Mouse (Mus musculus) kidney, embryonic 16.5 days (tissue): ENCODE data around the gene Hdac7. TPM values are rescaled to one million over a fixed set of nuclear protein-coding genes. Genes with fewer than 3 reads are reported as not detected.

Source experiments
- ATAC-seq: fragments of 200-750 bp; cut with Nextera tagmentation; 2 replicates; pipeline ENCODE4 v1.8.0; 2017; ENCODE audit warnings: moderate TSS enrichment; ENCODE audit not compliant: low FRiP score, low TSS enrichment
- H3K27ac ChIP-seq: fragments of 300-500 bp; sonication (generic); 2 replicates; pipeline ENCODE4 v1.5.1; 2014; ENCODE audit warnings: low read length
- H3K27me3 ChIP-seq: fragments of 300-500 bp; sonication (generic); 2 replicates; pipeline ENCODE4 v1.6.1; 2014; ENCODE audit warnings: low read length, control low read depth, mixed read lengths; ENCODE audit not compliant: insufficient read depth
- H3K36me3 ChIP-seq: fragments of 300-500 bp; sonication (generic); 2 replicates; pipeline ENCODE4 v1.6.1; 2014; ENCODE audit warnings: low read length, control low read depth, mixed read lengths; ENCODE audit not compliant: insufficient read depth
- H3K4me1 ChIP-seq: fragments of 300-500 bp; sonication (generic); 2 replicates; pipeline ENCODE4 v1.6.1; 2014; ENCODE audit warnings: low read length, control low read depth, mixed read lengths; ENCODE audit not compliant: insufficient read depth
- H3K4me2 ChIP-seq: fragments of 300-500 bp; sonication (generic); replicated peaks from 2 replicates; pipeline ENCODE4 v1.6.1; 2014; ENCODE audit warnings: low read depth, low read length
- H3K4me3 ChIP-seq: fragments of 300-500 bp; sonication (generic); 2 replicates; pipeline ENCODE4 v1.5.1; 2014; ENCODE audit warnings: mild to moderate bottlenecking, low read length
- H3K9ac ChIP-seq: fragments of 300-500 bp; sonication (generic); replicated peaks from 2 replicates; pipeline ENCODE4 v1.6.1; 2014; ENCODE audit warnings: low read length
- H3K9me3 ChIP-seq: fragments of 300-500 bp; sonication (generic); 2 replicates; pipeline ENCODE4 v1.6.1; 2016; ENCODE audit warnings: low read length, control low read depth
- WGBS: fragments of 180-500 bp; shearing (Covaris S2); extraction: QIAGEN DNeasy Blood & Tissue Kit; methylation state at CpG from one replicate; pipeline ENCODE4 v1.1.7; 2014; 5-methylcytosine and 5-hydroxymethylcytosine counted together
- polyA plus RNA-seq: library from polyadenylated mRNA; unstranded; fragments of >200 nt; fragmentation: Nextera tagmentation; extraction: Ambion mirVana; gene quantifications from 2 replicates; pipeline ENCODE4 v1.2.1, GENCODE M21; 2015

The Hdac7 gene
- polyA plus RNA-seq, 1 experiment from 2014 or later = 37.3 TPM

- Histone ChIP-seq H3K4me3 (no peak overlapping the region), H3K27me3 (no peaks in the 10 kb centered on the region), H3K27ac (peak overlapping the region; percentile 86), H3K9me3 (no peaks in the 10 kb centered on the region), H3K9ac (peak overlapping the region; percentile 1; the same call in 1 of the 2 replicates), H3K4me2 (no peak overlapping the region), H3K36me3 (no peaks in the 10 kb centered on the region), H3K4me1 (peaks cover 71% of the 10 kb centered on the region)
- ATAC-seq = no peak
- 34% methylated on average over 12 of the region's 12 CpGs for WGBS
Observed at GRCm38 (mm10) chr15:97780611-97781031, 63.7 kb downstream of the Hdac7 start.

- H3K4me1 ChIP-seq = peaks cover 73% of the 10 kb centered on the region
Observed at GRCm38 (mm10) chr15:97779576-97779975, 64.7 kb downstream of the Hdac7 start.

GRCm38 (mm10) chr15:97778311-97779098 is 65.8 kb downstream of the Hdac7 start, which contains the start of gene Slc48a1:
TSS of gene Slc48a1 (plus strand) at chr15:97778520.
- Histone ChIP-seq H3K9ac (peak within 1 kb of the TSS; percentile 3; the same call in 1 of the 2 replicates), H3K9me3 (no peaks in the 10 kb centered on the region), H3K4me2 (no peak within 1 kb of the TSS), H3K4me3 (no peak within 1 kb of the TSS), H3K27ac (peak within 1 kb of the TSS; percentile 74), H3K36me3 (no peaks in the 10 kb centered on the region), H3K4me1 (peaks cover 83% of the 10 kb centered on the region), H3K27me3 (no peaks in the 10 kb centered on the region)
- WGBS = 56% methylated on average over 8 of the region's 8 CpGs
- no peak for ATAC-seq

More at GRCm38 (mm10) chr15:97779576-97779975, 64.7 kb downstream of the Hdac7 start:
- Histone ChIP-seq H3K27me3 (no peaks in the 10 kb centered on the region), H3K27ac (peak overlapping the region; percentile 86; the same call in 1 of the 2 replicates), H3K9ac (no peak overlapping the region), H3K9me3 (no peaks in the 10 kb centered on the region), H3K4me3 (no peak overlapping the region), H3K4me2 (no peak overlapping the region), H3K36me3 (no peaks in the 10 kb centered on the region)
- 94% methylated on average over 1 of the region's 1 CpGs for WGBS
- ATAC-seq = no peak

GRCm38 (mm10) chr15:97776919-97777318 is 67.4 kb downstream of the Hdac7 start:
- 66% methylated on average over 6 of the region's 6 CpGs for WGBS
- Histone ChIP-seq H3K9me3 (no peaks in the 10 kb centered on the region), H3K36me3 (no peaks in the 10 kb centered on the region), H3K27ac (peak overlapping the region; percentile 46; the same call in 1 of the 2 replicates), H3K27me3 (no peaks in the 10 kb centered on the region), H3K4me3 (no peak overlapping the region), H3K9ac (no peak overlapping the region; the same call in 1 of the 2 replicates), H3K4me1 (peaks cover 85% of the 10 kb centered on the region), H3K4me2 (no peak overlapping the region)
- no peak for ATAC-seq

- Histone ChIP-seq H3K9ac (no peak overlapping the region; the same call in 1 of the 2 replicates), H3K36me3 (no peaks in the 10 kb centered on the region), H3K4me2 (no peak overlapping the region), H3K27ac (peak overlapping the region; percentile 46; the same call in 1 of the 2 replicates), H3K9me3 (no peaks in the 10 kb centered on the region), H3K27me3 (no peaks in the 10 kb centered on the region), H3K4me1 (peaks cover 84% of the 10 kb centered on the region), H3K4me3 (no peak overlapping the region)
- ATAC-seq = 0 out of 2 replicates have a peak, but pooled peaks have one; percentile 4
- 9% methylated on average over 8 of the region's 8 CpGs for WGBS
Observed at GRCm38 (mm10) chr15:97776514-97776913, 67.8 kb downstream of the Hdac7 start.

- H3K4me1 ChIP-seq = peaks cover 81% of the 10 kb centered on the region
- peak overlapping the region; percentile 40; the same call in 1 of the 2 replicates for H3K9ac ChIP-seq
- peak overlapping the region; percentile 34; the same call in 1 of the 2 replicates for H3K4me2 ChIP-seq
Observed at GRCm38 (mm10) chr15:97773961-97774370, 70.3 kb downstream of the Hdac7 start.

GRCm38 (mm10) chr15:97773108-97773507 is 71.2 kb downstream of the Hdac7 start:
- no peak overlapping the region for H3K4me3 ChIP-seq
- no peaks in the 10 kb centered on the region; the same call in 1 of the 2 replicates for H3K27me3 ChIP-seq
- H3K9me3 ChIP-seq = no peaks in the 10 kb centered on the region
- peak overlapping the region; percentile 53; the same call in 1 of the 2 replicates for H3K9ac ChIP-seq
- peak; percentile 94 for ATAC-seq
- H3K27ac ChIP-seq = peak overlapping the region; percentile 99
- no peaks in the 10 kb centered on the region for H3K36me3 ChIP-seq
- 8% methylated on average over 5 of the region's 5 CpGs for WGBS
- H3K4me1 ChIP-seq = peaks cover 82% of the 10 kb centered on the region
- peak overlapping the region; percentile 34; the same call in 1 of the 2 replicates for H3K4me2 ChIP-seq

More at GRCm38 (mm10) chr15:97773961-97774370, 70.3 kb downstream of the Hdac7 start:
- no peaks in the 10 kb centered on the region; the same call in 1 of the 2 replicates for H3K27me3 ChIP-seq
- peak; percentile 18; the same call in 1 of the 2 replicates for ATAC-seq
- no peak overlapping the region for H3K4me3 ChIP-seq
- WGBS = 45% methylated on average over 5 of the region's 5 CpGs
- H3K9me3 ChIP-seq = no peaks in the 10 kb centered on the region
- peak overlapping the region; percentile 99 for H3K27ac ChIP-seq
- no peaks in the 10 kb centered on the region for H3K36me3 ChIP-seq

GRCm38 (mm10) chr15:97770280-97770679 is 74.0 kb downstream of the Hdac7 start:
- Histone ChIP-seq H3K27me3 (peaks cover 5% of the 10 kb centered on the region; the same call in 1 of the 2 replicates), H3K27ac (no peak overlapping the region), H3K9ac (no peak overlapping the region), H3K4me1 (peaks cover 83% of the 10 kb centered on the region), H3K4me2 (no peak overlapping the region), H3K4me3 (no peak overlapping the region), H3K9me3 (no peaks in the 10 kb centered on the region), H3K36me3 (no peaks in the 10 kb centered on the region)
- WGBS = 80% methylated on average over 8 of the region's 8 CpGs
- ATAC-seq = no peak

- Histone ChIP-seq H3K4me2 (peak overlapping the region; percentile 95), H3K36me3 (no peaks in the 10 kb centered on the region), H3K9ac (peak overlapping the region; percentile 83), H3K4me3 (peak overlapping the region; percentile 64), H3K4me1 (peaks cover 76% of the 10 kb centered on the region), H3K27ac (peak overlapping the region; percentile 92), H3K9me3 (no peaks in the 10 kb centered on the region), H3K27me3 (peaks cover 5% of the 10 kb centered on the region; the same call in 1 of the 2 replicates)
- WGBS = 1% methylated on average over 18 of the region's 18 CpGs
- peak; percentile 14; the same call in 1 of the 2 replicates for ATAC-seq
Observed at GRCm38 (mm10) chr15:97768192-97768591, 76.1 kb downstream of the Hdac7 start.
